Mouse (Mus musculus) urinary bladder, postnatal 4 days (tissue): ENCODE results near the gene Efr3b.

ENCODE experiments used
- DNase-seq, 2 experiments: peaks; one replicate each; pipeline ENCODE4 v3.0.0; 2021 to 2022; ENCODE audit warnings: low spot score in 2 of 2

Efr3b gene

GRCm38 (mm10) chr12:4037511-4037910 lies 1.2 kb downstream of the Efr3b start:
- DNase-seq: no peak

GRCm38 (mm10) chr12:4036157-4036556 lies 2.6 kb downstream of the Efr3b start:
- no peak for DNase-seq

- DNase-seq: no peak
Observed at GRCm38 (mm10) chr12:4029064-4029463, 9.7 kb downstream of the Efr3b start.

DNA sequence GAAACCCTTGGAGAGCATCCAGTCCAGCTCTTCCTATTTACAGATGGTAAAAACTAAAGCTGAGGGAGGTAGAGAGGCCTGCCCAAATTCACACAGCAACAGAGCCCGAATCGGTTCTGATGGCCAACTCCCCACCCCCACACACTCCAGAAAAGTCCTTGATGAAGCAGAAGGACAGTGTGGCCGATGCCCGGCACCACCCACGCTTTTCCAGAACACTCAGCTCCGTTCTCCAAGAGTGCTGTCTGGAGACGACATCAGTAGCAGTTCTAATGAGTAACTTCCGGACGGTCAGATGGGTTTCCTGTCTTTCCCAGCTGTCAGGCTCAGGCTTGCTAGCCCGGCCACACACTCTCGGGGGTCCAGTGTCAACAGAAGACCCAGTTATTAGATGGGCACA lies 10.2 kb downstream of the Efr3b start:
- DNase-seq: no peak

- DNase-seq: no peak
Observed at GRCm38 (mm10) chr12:4024356-4024755, 14.4 kb downstream of the Efr3b start.

- DNase-seq: no peak
Observed at GRCm38 (mm10) chr12:4023501-4023900, 15.2 kb downstream of the Efr3b start.

DNA sequence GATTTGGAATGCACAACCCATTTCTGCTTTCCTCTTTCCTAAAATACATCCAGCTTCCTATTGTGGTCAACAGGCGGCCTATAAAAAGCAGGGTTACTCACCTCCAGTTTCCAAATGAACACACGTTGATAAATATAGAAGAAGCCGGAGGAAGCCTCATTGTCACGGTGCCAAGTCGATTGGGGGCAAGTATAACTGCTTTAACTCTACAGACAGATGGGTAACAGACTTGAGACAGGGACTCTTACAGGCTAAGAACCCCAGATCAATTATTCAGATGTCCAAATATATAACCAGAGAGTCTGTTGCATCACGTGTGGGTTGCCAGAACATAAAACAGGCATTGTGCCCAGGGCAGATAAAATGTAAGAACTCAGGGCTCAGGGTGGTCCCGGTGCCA lies 15.9 kb downstream of the Efr3b start:
- DNase-seq: peak in 1 of 2 experiments; percentile 56

GRCm38 (mm10) chr12:4020505-4020904 lies 18.2 kb downstream of the Efr3b start:
- no peak for DNase-seq

DNA sequence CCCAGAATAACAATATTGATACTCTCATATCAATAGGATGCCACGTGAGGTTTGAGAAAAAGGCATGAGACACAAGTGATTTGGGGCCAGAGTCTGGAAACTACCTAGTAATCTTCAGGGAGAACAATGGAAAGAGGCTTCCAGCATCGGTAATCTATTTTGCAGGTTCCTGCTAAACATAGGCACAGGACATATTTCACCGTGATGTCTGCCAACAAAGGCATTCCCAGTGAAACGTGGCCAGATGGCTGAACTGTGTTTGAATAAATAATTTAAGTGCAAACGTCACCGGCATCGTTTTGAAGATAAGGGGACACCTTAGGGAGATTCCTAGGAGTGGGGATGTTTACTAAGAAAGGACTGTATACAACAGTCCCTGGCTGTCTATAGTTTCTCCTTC lies 22.4 kb downstream of the Efr3b start:
- no peak for DNase-seq

- no peak for DNase-seq
Observed at GRCm38 (mm10) chr12:4015741-4016140, 23.0 kb downstream of the Efr3b start.

DNA sequence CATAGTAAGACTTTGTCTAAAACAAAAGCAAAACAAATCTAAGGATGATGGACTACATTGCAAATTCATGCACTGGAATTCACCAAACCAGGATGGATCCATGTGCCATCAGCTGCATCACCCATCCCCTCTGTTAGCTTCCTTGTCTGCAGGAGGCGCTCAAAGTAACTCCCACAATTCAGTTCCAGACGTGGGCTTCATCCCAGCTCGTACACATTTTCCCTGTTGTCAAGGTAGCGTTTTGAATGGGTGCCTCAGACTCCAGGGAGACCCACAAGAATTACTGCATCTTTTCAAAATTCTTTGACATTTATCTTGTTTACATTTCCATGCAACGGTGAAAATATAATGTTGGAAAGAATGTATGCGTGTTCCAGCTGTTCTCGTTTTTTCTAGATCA lies 23.5 kb downstream of the Efr3b start:
- no peak for DNase-seq

- no peak for DNase-seq
Observed at GRCm38 (mm10) chr12:4011715-4012114, 27.0 kb downstream of the Efr3b start.

GRCm38 (mm10) chr12:4011301-4011700 lies 27.4 kb downstream of the Efr3b start:
- peak in 1 of 2 experiments; percentile 38 for DNase-seq

GRCm38 (mm10) chr12:4008731-4009130 lies 30.0 kb downstream of the Efr3b start:
- peak in 1 of 2 experiments; percentile 52 for DNase-seq

GRCm38 (mm10) chr12:4007766-4008165 lies 30.9 kb downstream of the Efr3b start:
- DNase-seq: no peak

DNA sequence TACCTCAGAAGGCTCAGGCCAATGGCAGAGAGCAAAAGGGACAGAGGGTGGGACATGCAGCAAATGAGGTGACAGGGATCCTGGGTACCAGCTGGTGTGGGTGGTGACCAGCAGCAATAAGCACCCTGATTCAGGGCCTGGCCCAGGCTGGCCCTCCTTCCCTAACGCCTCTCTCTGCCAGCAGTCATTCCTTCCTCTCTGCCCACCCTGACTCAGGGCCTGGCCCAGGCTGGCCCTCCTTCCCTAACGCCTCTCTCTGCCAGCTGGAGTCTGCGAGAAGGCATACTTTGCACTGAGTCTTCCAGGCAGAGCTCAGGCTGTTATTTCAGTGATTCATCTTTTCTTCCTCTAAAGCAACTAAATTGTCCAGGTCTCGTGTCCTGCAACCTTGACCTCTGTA lies 31.5 kb downstream of the Efr3b start:
- no peak for DNase-seq

GRCm38 (mm10) chr12:4006079-4006478 lies 32.6 kb downstream of the Efr3b start:
- DNase-seq: no peak

GRCm38 (mm10) chr12:4004648-4005047 lies 34.1 kb downstream of the Efr3b start:
- no peak for DNase-seq

DNA sequence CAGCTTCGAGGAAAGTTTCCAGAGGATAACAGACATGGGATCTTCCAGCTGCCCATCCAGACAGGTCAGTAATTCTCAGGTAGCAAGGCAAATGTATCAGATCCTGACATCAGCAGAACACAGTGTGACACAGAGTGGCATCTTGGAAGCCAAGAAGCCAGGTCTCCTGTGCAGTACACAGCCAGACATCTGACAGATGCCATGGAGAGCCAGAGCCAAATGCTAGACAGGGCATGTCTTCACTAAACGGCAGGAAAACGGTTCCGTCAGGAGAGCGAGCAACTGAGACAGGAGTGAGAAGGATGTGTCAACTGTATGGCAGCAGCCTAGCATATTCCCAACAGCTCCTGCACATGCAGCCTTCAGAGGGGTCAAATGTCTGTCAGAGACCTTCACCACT lies 38.3 kb downstream of the Efr3b start:
- DNase-seq: peak in 1 of 2 experiments; percentile 32

DNA sequence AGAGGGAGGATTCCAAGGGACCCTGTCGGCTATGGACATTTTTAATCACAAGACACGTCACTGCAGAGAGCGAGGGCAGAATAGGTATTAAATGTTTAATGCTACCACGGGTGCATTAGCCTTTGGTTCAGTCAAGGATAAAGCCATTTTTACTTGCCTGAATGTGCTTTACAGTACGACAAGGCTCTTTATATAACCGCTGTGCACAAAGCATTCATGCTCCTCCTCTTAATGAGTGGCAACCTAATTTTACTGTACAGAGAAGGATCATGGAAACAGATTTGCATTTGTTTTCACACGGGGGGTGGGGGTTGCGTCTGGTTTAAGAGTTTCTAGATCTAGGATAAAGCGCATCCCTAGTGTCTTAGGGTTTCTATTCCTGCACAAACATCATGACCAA lies 42.0 kb downstream of the Efr3b start:
- DNase-seq: no peak

GRCm38 (mm10) chr12:3991047-3991446 lies 47.7 kb downstream of the Efr3b start:
- no peak for DNase-seq

- no peak for DNase-seq
Observed at GRCm38 (mm10) chr12:3989943-3990342, 48.8 kb downstream of the Efr3b start.

GRCm38 (mm10) chr12:3984446-3984845 lies 54.3 kb downstream of the Efr3b start:
- DNase-seq: no peak

DNA sequence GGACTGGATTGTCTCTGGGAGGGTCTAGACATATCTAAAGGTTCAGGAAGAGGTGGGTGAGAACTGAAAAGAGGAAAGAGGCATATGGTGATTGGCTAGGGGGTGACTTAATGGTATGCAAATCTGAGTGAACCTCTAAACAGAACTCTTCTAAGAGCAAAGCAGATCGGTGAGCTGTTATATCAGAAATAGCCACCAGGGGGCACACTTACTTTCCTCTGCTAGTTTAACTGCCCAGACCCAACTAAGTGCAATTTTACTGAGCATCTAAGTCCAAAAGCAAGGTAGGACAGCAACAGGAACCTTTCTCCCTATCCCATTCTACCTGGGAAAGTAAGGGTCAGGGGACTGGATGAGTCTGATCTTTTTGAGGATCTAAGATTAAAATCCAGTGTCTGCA lies 55.0 kb downstream of the Efr3b start:
- DNase-seq: peak in 1 of 2 experiments; percentile 77

GRCm38 (mm10) chr12:3982257-3982656 lies 56.5 kb downstream of the Efr3b start:
- DNase-seq: no peak
